Mouse (Mus musculus) liver, adult 2 months (tissue): Measurements from ENCODE around the gene Shisa2.

Experiments
- CTCF ChIP-seq: fragments of 200-500 bp; IDR thresholded peaks from 2 replicates; pipeline ENCODE4 v1.5.1; 2011; ENCODE audit warnings: low read depth, low read length, control low read depth
- POLR2A ChIP-seq: fragments of 200-500 bp; IDR thresholded peaks from 2 replicates; pipeline ENCODE4 v1.6.1; 2011; ENCODE audit warnings: low read length, control low read depth; ENCODE audit not compliant: insufficient read depth; ENCODE audit errors: extremely low read depth

DNA sequence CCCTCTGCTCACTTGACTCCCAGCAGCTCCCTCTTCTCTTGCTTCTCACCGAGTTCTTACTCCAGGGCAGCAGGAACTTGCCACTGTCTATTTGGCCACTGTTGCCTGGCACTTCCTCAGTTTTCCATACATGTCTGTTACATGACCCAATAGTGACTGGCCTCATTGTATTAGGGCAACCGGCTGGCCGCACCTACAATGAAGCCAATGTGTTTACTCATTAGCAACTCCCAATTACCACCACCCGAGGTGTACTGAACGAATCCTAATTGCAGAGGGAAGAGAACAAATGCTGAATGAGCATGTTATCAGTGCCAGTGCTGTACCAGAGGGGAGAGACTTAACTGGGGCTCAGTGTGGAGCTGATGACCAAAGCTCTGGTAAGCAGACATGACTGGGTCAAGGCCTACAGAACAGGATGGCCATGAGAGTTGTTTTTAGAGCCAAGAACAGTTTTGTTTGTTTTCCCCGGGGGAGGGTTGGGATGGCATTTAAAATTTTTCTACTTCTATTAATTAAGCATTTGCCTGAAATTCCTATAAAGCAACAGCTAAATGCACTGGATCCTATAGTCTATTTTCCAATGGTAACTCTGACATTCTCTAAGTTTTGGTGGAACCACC lies 47.9 kb downstream of the Shisa2 start:
- no peak for TF ChIP-seq CTCF
- TF ChIP-seq POLR2A: no peak
